Mouse (Mus musculus) CH12.LX (cell line): Measurements from ENCODE around the gene Cdk14. TPM values are rescaled to one million over a fixed set of nuclear protein-coding genes. Genes with fewer than 3 reads are reported as not detected.

Experiments
- DNase-seq: peaks from one replicate; pipeline ENCODE4 v3.0.0-alpha.2; 2013; ENCODE audit errors: extremely low read depth
- H3K27ac ChIP-seq: 2 replicates; pipeline ENCODE4 v1.5.1; 2012; ENCODE audit warnings: low read depth, mild to moderate bottlenecking, control low read depth, moderate library complexity; ENCODE audit not compliant: insufficient read depth
- H3K27me3 ChIP-seq: replicated peaks from 2 replicates; pipeline ENCODE3; 2012; ENCODE audit warnings: inconsistent platforms
- H3K36me3 ChIP-seq, 2 experiments: replicated peaks in 1 of 2; 2 replicates each; pipeline versions ENCODE3 to v1.6.1; 2012; ENCODE audit warnings: inconsistent platforms in 1 of 2, low read length in 1 of 2, mild to moderate bottlenecking in 1 of 2, mixed read lengths in 1 of 2, moderate library complexity in 1 of 2; ENCODE audit not compliant: control insufficient read depth in 1 of 2, insufficient read depth in 1 of 2
- H3K4me1 ChIP-seq, 2 experiments: 2 replicates each; pipeline ENCODE4 v1.6.1; 2012; ENCODE audit warnings: inconsistent platforms in 1 of 2, moderate library complexity in 1 of 2; ENCODE audit not compliant: insufficient read depth in 2 of 2, control insufficient read depth in 1 of 2
- H3K4me2 ChIP-seq: 2 replicates; pipeline ENCODE4 v1.6.1; 2012; ENCODE audit warnings: low read depth, mild to moderate bottlenecking, control low read depth; ENCODE audit not compliant: poor library complexity, insufficient read depth, severe bottlenecking
- H3K4me3 ChIP-seq, 3 experiments: fragments of 150-350 bp in 1 of 3; sonication (generic) in 1 of 3; replicated peaks in 1 of 3; 2 replicates each; pipeline versions ENCODE3 to v1.5.1; 2011 to 2012; ENCODE audit warnings: low read depth in 2 of 3, low read length in 2 of 3, mild to moderate bottlenecking in 2 of 3, moderate library complexity in 2 of 3, control low read depth in 1 of 3, improper control_type of control experiment in 1 of 3, inconsistent platforms in 1 of 3, mixed read lengths in 1 of 3; ENCODE audit not compliant: poor library complexity in 1 of 3
- H3K79me2 ChIP-seq: replicated peaks from 2 replicates; pipeline ENCODE4 v1.6.1; 2012; ENCODE audit warnings: mild to moderate bottlenecking, moderate library complexity; ENCODE audit not compliant: control insufficient read depth, poor library complexity, insufficient read depth, severe bottlenecking; ENCODE audit errors: extremely low read depth
- H3K9ac ChIP-seq: 2 replicates; pipeline ENCODE4 v1.6.1; 2012; ENCODE audit warnings: low read depth, mild to moderate bottlenecking, control low read depth, moderate library complexity; ENCODE audit not compliant: insufficient read depth
- H3K9me3 ChIP-seq: replicated peaks from 2 replicates; pipeline ENCODE3; 2012; ENCODE audit warnings: low read length, inconsistent platforms, mixed read lengths
- E2F4 ChIP-seq: IDR thresholded peaks from 2 replicates; pipeline ENCODE4 v1.6.1; 2011; ENCODE audit warnings: low read depth, low read length, improper control_type of control experiment; ENCODE audit not compliant: insufficient replicate concordance
- ELF1 ChIP-seq: IDR thresholded peaks from 2 replicates; pipeline ENCODE4 v1.6.1; 2014; ENCODE audit warnings: low read depth, mild to moderate bottlenecking, inconsistent platforms, low read length, improper control_type of control experiment
- EP300 ChIP-seq: IDR thresholded peaks from 2 replicates; pipeline ENCODE4 v1.6.1; 2011; ENCODE audit warnings: low read length, improper control_type of control experiment
- ETS1 ChIP-seq: conservative IDR thresholded peaks from 2 replicates; pipeline ENCODE4 v1.6.1; 2012; ENCODE audit warnings: low read depth, mild to moderate bottlenecking, inconsistent platforms, low read length, improper control_type of control experiment, moderate library complexity
- GABPA ChIP-seq: IDR thresholded peaks from 2 replicates; pipeline ENCODE4 v1.6.1; 2012; ENCODE audit warnings: low read depth, low read length, improper control_type of control experiment, inconsistent platforms; ENCODE audit not compliant: insufficient replicate concordance
- HCFC1 ChIP-seq: IDR thresholded peaks from 2 replicates; pipeline ENCODE4 v1.6.1; 2012; ENCODE audit warnings: low read depth, mild to moderate bottlenecking, inconsistent platforms, low read length, improper control_type of control experiment
- IRF4 ChIP-seq: IDR thresholded peaks from 2 replicates; pipeline ENCODE4 v1.6.1; 2014; ENCODE audit warnings: low read depth, mild to moderate bottlenecking, inconsistent platforms, low read length, improper control_type of control experiment
- JUN ChIP-seq: IDR thresholded peaks from 2 replicates; pipeline ENCODE4 v1.6.1; 2011; ENCODE audit warnings: low read depth, mild to moderate bottlenecking, low read length, improper control_type of control experiment, moderate library complexity; ENCODE audit not compliant: insufficient read depth
- JUND ChIP-seq: conservative IDR thresholded peaks from 2 replicates; pipeline ENCODE4 v1.6.1; 2011; ENCODE audit warnings: low read depth, low read length, improper control_type of control experiment
- KAT2A ChIP-seq: IDR thresholded peaks from 2 replicates; pipeline ENCODE4 v1.6.1; 2012; ENCODE audit warnings: low read length, improper control_type of control experiment, inconsistent platforms; ENCODE audit not compliant: insufficient replicate concordance
- MAX ChIP-seq: IDR thresholded peaks from 2 replicates; pipeline ENCODE4 v1.6.1; 2011; ENCODE audit warnings: low read length, improper control_type of control experiment
- MAZ ChIP-seq: IDR thresholded peaks from 2 replicates; pipeline ENCODE4 v1.6.1; 2012; ENCODE audit warnings: low read depth, mild to moderate bottlenecking, inconsistent platforms, low read length, improper control_type of control experiment, moderate library complexity
- MXI1 ChIP-seq: IDR thresholded peaks from 2 replicates; pipeline ENCODE4 v1.6.1; 2011; ENCODE audit warnings: mild to moderate bottlenecking, low read depth, low read length, improper control_type of control experiment
- NELFE ChIP-seq: IDR thresholded peaks from 2 replicates; pipeline ENCODE4 v1.6.1; 2011; ENCODE audit warnings: low read depth, low read length, improper control_type of control experiment
- PAX5 ChIP-seq: IDR thresholded peaks from 2 replicates; pipeline ENCODE4 v1.6.1; 2012; ENCODE audit warnings: low read length, inconsistent platforms, mixed read lengths
- RCOR1 ChIP-seq: conservative IDR thresholded peaks from 2 replicates; pipeline ENCODE4 v1.6.1; 2012; ENCODE audit warnings: low read depth, mild to moderate bottlenecking, inconsistent platforms, low read length, improper control_type of control experiment
- SIN3A ChIP-seq: IDR thresholded peaks from 2 replicates; pipeline ENCODE4 v1.6.1; 2012; ENCODE audit warnings: low read length, improper control_type of control experiment, inconsistent platforms
- TBP ChIP-seq: conservative IDR thresholded peaks from 2 replicates; pipeline ENCODE4 v1.6.1; 2011; ENCODE audit warnings: low read depth, low read length, improper control_type of control experiment
- UBTF ChIP-seq: IDR thresholded peaks from 2 replicates; pipeline ENCODE4 v1.6.1; 2012; ENCODE audit warnings: low read depth, mild to moderate bottlenecking, inconsistent platforms, low read length, improper control_type of control experiment, moderate library complexity
- ZC3H11A ChIP-seq: IDR thresholded peaks from 2 replicates; pipeline ENCODE4 v1.6.1; 2012; ENCODE audit warnings: low read depth, mild to moderate bottlenecking, inconsistent platforms, low read length, improper control_type of control experiment
- ZKSCAN1 ChIP-seq: IDR thresholded peaks from 2 replicates; pipeline ENCODE4 v1.6.1; 2012; ENCODE audit warnings: low read depth, inconsistent platforms, low read length, improper control_type of control experiment, borderline replicate concordance
- ZMIZ1 ChIP-seq: IDR thresholded peaks from 2 replicates; pipeline ENCODE4 v1.6.1; 2012; ENCODE audit warnings: low read depth, mild to moderate bottlenecking, inconsistent platforms, low read length, improper control_type of control experiment
- dilution Hi-C: fragments of 300-500 bp; cut with MboI; formaldehyde crosslinking; loops from 2 replicates; pipeline ENCODE4 v1.14.3; 2020; ENCODE audit warnings: low sequenced_read_pairs; ENCODE audit not compliant: extremely low pct_unique_long_range_greater_than_20kb, extremely low pct_ligation_motif_present
- in situ Hi-C: fragments of 300-500 bp; cut with MboI; formaldehyde crosslinking; loops from 3 replicates; pipeline ENCODE4 v1.14.3; 2019; ENCODE audit warnings: low sequenced_read_pairs, low pct_ligation_motif_present, low pct_unique_long_range_greater_than_20kb, mixed read lengths
- polyA plus RNA-seq: library from polyadenylated mRNA; unstranded; fragments of >175 nt; gene quantifications from 2 replicates; pipeline ENCODE4 v1.2.1, GENCODE M21; 2012; ENCODE audit warnings: low read depth; ENCODE audit not compliant: insufficient read length
- total RNA-seq, 2 experiments: library from RNA; depleted of rRNA; stranded (reverse); fragments of 300-350 nt in 1 of 2; fragments of >200 nt in 1 of 2; gene quantifications; 2 replicates each; pipeline ENCODE4 v1.2.3; 2012 to 2014

Gene Cdk14
- total and polyA plus RNA-seq, 3 experiments: 3.7 to 12.0 (median 8.9) TPM

GRCm38 (mm10) chr5:4986181-4986580, 433.9 kb downstream of the Cdk14 start:
- TF ChIP-seq MXI1 (no peak), MAX (no peak), JUND (no peak), EP300 (no peak), MAZ (no peak), ZMIZ1 (no peak), ETS1 (no peak), RCOR1 (no peak), E2F4 (no peak), ZC3H11A (no peak), PAX5 (no peak), KAT2A (no peak), ELF1 (no peak), NELFE (no peak), GABPA (no peak), TBP (no peak), IRF4 (no peak)
- Histone ChIP-seq H3K4me2 (no peak overlapping the region), H3K27ac (no peak overlapping the region), H3K9me3 (no peaks in the 10 kb centered on the region), H3K79me2 (no peaks in the 10 kb centered on the region), H3K36me3 (no peaks in the 10 kb centered on the region), H3K9ac (no peak overlapping the region), H3K4me3 (no peak overlapping the region), H3K27me3 (no peaks in the 10 kb centered on the region), H3K4me1 (peaks cover 0 to 6% of the 10 kb centered on the region in 2 experiments; a peak in 1 of 4 replicates)
- no peak for DNase-seq
- dilution Hi-C loops (no loop called here), in situ Hi-C loops (no loop called here)

GRCm38 (mm10) chr5:4979551-4979950, 440.6 kb downstream of the Cdk14 start:
- in situ Hi-C loops (no loop called here), dilution Hi-C loops (no loop called here)
- Histone ChIP-seq H3K27ac (no peak overlapping the region), H3K27me3 (no peaks in the 10 kb centered on the region), H3K4me2 (no peak overlapping the region), H3K4me3 (no peak overlapping the region), H3K36me3 (no peaks in the 10 kb centered on the region), H3K9me3 (no peaks in the 10 kb centered on the region), H3K4me1 (no peaks in the 10 kb centered on the region), H3K79me2 (no peaks in the 10 kb centered on the region), H3K9ac (no peak overlapping the region)
- TF ChIP-seq UBTF: no peak
- TF ChIP-seq KAT2A: no peak
- TF ChIP-seq ZKSCAN1: no peak
- TF ChIP-seq SIN3A: no peak
- no peak for TF ChIP-seq MAX
- TF ChIP-seq JUN: no peak
- no peak for TF ChIP-seq HCFC1
- TF ChIP-seq ETS1: no peak
- DNase-seq: no peak
